Mouse (Mus musculus) kidney, embryonic 14.5 days (tissue): Measurements from ENCODE around the gene Dag1. TPM values are rescaled to one million over a fixed set of nuclear protein-coding genes. Genes with fewer than 3 reads are reported as not detected.

Source experiments
- polyA plus RNA-seq: library from polyadenylated mRNA; unstranded; fragments of >200 nt; fragmentation: Nextera tagmentation; extraction: Ambion mirVana; gene quantifications from 2 replicates; pipeline ENCODE4 v1.2.1, GENCODE M21; 2014

The Dag1 gene
- polyA plus RNA-seq, 1 experiment from 2014 or later, result 129 TPM

Other genes with a start within 250 kb of the Dag1 start
- gene Gmppb, start 214.7 kb downstream of the Dag1 start, polyA plus RNA-seq, result 19.8 and 20.8 TPM in 2 replicates
- 1.6 and 2.1 TPM in 2 replicates for gene Amigo3, start 210.8 kb downstream of the Dag1 start, polyA plus RNA-seq
- gene Mst1, start 183.5 kb downstream of the Dag1 start, polyA plus RNA-seq, result not detected in 2 replicates
- gene Rnf123, start 180.6 kb downstream of the Dag1 start, polyA plus RNA-seq, result 20.0 and 30.9 TPM in 2 replicates
- 55.2 and 57.8 TPM in 2 replicates for gene Apeh, start 169.4 kb downstream of the Dag1 start, polyA plus RNA-seq
- 0.76 and 0.77 TPM in 2 replicates for gene Bsn, start 73.6 kb downstream of the Dag1 start, polyA plus RNA-seq
- gene Nicn1, start 26.5 kb upstream of the Dag1 start, polyA plus RNA-seq, result 40.2 and 42.4 TPM in 2 replicates
- 30.8 and 35.1 TPM in 2 replicates for gene Amt, start 32.9 kb upstream of the Dag1 start, polyA plus RNA-seq
- 317 and 358 TPM in 2 replicates for gene Rhoa, start 42.2 kb upstream of the Dag1 start, polyA plus RNA-seq
- gene Tcta, start 42.2 kb upstream of the Dag1 start, polyA plus RNA-seq, result 26.6 and 27.8 TPM in 2 replicates
- gene Gpx1, start 74.9 kb upstream of the Dag1 start, polyA plus RNA-seq, result 654 and 725 TPM in 2 replicates
- 62.1 and 114 TPM in 2 replicates for gene Usp4, start 83.9 kb upstream of the Dag1 start, polyA plus RNA-seq
- 0.36 and 0.79 TPM in 2 replicates for gene 1700102P08Rik, start 128.8 kb upstream of the Dag1 start, polyA plus RNA-seq
- gene Ccdc36, start 164.5 kb upstream of the Dag1 start, polyA plus RNA-seq, result 1.8 and 2.9 TPM in 2 replicates
- not detected in 2 replicates for gene BC048562, start 172.5 kb upstream of the Dag1 start, polyA plus RNA-seq
- gene Ccdc71, start 196.6 kb upstream of the Dag1 start, polyA plus RNA-seq, result 50.7 and 54.7 TPM in 2 replicates
- gene Klhdc8b, start 197.6 kb upstream of the Dag1 start, polyA plus RNA-seq, result 21.6 and 22.9 TPM in 2 replicates
- gene Lamb2, start 215.8 kb upstream of the Dag1 start, polyA plus RNA-seq, result 21.5 and 31.9 TPM in 2 replicates
- gene Usp19, start 226.6 kb upstream of the Dag1 start, polyA plus RNA-seq, result 45.4 and 69.4 TPM in 2 replicates
- gene Qars, start 243.7 kb upstream of the Dag1 start, polyA plus RNA-seq, result 99.1 and 117 TPM in 2 replicates